12 mouse cellular contexts compared by ENCODE assay signal in genomic region chr2:13290070-13290469, GRCm38 (mm10).
"Had no signal": no experiment of that assay in that cellular context is flagged by ENCODE, and none has a peak within 500 bp of the region (broad histone marks: within the 10 kb centered on the region; RNA-seq: fewer than 3 reads in every experiment).

No protein-coding gene starts in this region.

- H3K4me3 ChIP-seq: limb, embryonic 15.5 days; liver, embryonic 12.5 days; midbrain, embryonic 10.5 days; myocyte had no signal

- H3K27ac ChIP-seq: kidney, postnatal 0 days; limb, embryonic 15.5 days; liver, embryonic 12.5 days; midbrain, embryonic 10.5 days had no signal

- H3K4me1 ChIP-seq: limb, embryonic 15.5 days; liver, embryonic 12.5 days; midbrain, embryonic 10.5 days had no signal

- H3K9ac ChIP-seq: limb, embryonic 15.5 days; liver, embryonic 12.5 days; lung, embryonic 14.5 days had no signal

- ATAC-seq: liver, embryonic 12.5 days had no signal

- DNase-seq: kidney, adult 11 months; layer of hippocampus, adult 9-11 months; layer of hippocampus, postnatal 36 days; lung, postnatal 4 days; right cerebral cortex, postnatal 4 days; thymus, postnatal 14 days had no signal

- H3K9me3 ChIP-seq: limb, embryonic 15.5 days; liver, embryonic 12.5 days; midbrain, embryonic 10.5 days had no signal

- H3K27me3 ChIP-seq: limb, embryonic 15.5 days; liver, embryonic 12.5 days had no signal

- H3K4me2 ChIP-seq: limb, embryonic 15.5 days; liver, embryonic 12.5 days; lung, embryonic 14.5 days had no signal

- H3K36me3 ChIP-seq: limb, embryonic 15.5 days; liver, embryonic 12.5 days; midbrain, embryonic 10.5 days had no signal
